Mouse (Mus musculus): ENCODE results near the gene Noct.

- no peak for TF ChIP-seq CTCF (IDR thresholded peaks at IDR 0.05; ENCODE audit: control insufficient read depth, insufficient read depth, insufficient read length)
- no peak for TF ChIP-seq MAX (IDR thresholded peaks at IDR 0.05)
- no peak for TF ChIP-seq CEBPB (IDR thresholded peaks at IDR 0.05; ENCODE audit: low read depth)
- TF ChIP-seq USF1 (IDR thresholded peaks at IDR 0.05; ENCODE audit: low read depth) = no peak
- TF ChIP-seq MYOD1 (IDR thresholded peaks at IDR 0.05; ENCODE audit: control insufficient read depth, insufficient read length, low read depth) = no peak
Observed at GRCm38 (mm10) chr3:51281727-51282126, 57.5 kb downstream of the Noct start.
